Mouse (Mus musculus) Patski (cell line): ENCODE measurements around the gene Adam8. TPM values are rescaled to one million over a fixed set of nuclear protein-coding genes. Genes with fewer than 3 reads are reported as not detected.

Source experiments
- ATAC-seq: fragments of 100-300 bp; one replicate; pipeline ENCODE4 v1.8.0; 2021
- CTCF ChIA-PET: fragments of 350-600 bp; sonication (Branson Sonifier 250); formaldehyde crosslinking; loops from one replicate; lab custom pipeline; 2022; ENCODE audit warnings: inconsistent platforms; lab: Charles Lee
- POLR2A ChIA-PET: fragments of 350-600 bp; sonication (Branson Sonifier 250); formaldehyde crosslinking; loops from one replicate; lab custom pipeline; 2022; ENCODE audit warnings: antibody characterized with exemption, inconsistent platforms; lab: Charles Lee
- DNase-seq: peaks from one replicate; pipeline ENCODE4 v3.0.0-alpha.2; 2011; ENCODE audit warnings: low read depth, low spot score
- H3K27me3 ChIP-seq: fragments of 371-371 bp; one replicate; pipeline ENCODE4 v1.5.1; 2021
- CTCF ChIP-seq: fragments of 100-300 bp; IDR thresholded peaks from one replicate; pipeline ENCODE4 v1.5.1; 2021
- in situ Hi-C: fragments of 300-500 bp; cut with MboI; formaldehyde crosslinking; loops from 3 replicates; pipeline ENCODE4 v1.11.1; 2018; ENCODE audit warnings: low pct_unique_long_range_greater_than_20kb, mixed read lengths
- polyA plus RNA-seq: library from polyadenylated mRNA; unstranded; gene quantifications from one replicate; pipeline ENCODE4 v1.2.3, GENCODE M21; 2021

Gene Adam8
- polyA plus RNA-seq, 1 experiment from 2014 or later, result 1.4 TPM

DNA sequence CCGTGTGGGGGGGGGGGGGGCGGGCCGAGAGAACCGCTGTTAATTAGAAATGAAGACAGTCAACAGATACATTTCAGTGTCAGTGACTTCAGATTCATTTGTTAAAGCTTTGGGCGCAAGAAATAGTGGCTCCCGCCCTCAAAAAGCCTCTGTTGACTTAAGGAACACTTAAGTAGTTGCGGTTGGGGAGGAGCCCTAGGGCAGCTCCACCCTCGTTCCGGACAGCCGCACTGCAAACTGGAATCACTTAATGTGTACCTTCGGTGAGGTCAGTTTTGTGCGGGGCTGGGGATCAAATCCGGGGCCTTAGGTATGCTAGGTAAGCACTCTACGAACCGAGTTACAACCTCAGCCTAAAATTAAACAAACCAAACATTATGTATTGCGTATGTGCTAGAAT, 41.3 kb downstream of the Adam8 start:
- POLR2A ChIA-PET, result no interaction called here
- H3K27me3 ChIP-seq, result no peaks in the 10 kb centered on the region
- in situ Hi-C loops, result no loop called here
- no peak for TF ChIP-seq CTCF
- no peak for ATAC-seq
- no peak for DNase-seq
- CTCF ChIA-PET, result no interaction called here

DNA sequence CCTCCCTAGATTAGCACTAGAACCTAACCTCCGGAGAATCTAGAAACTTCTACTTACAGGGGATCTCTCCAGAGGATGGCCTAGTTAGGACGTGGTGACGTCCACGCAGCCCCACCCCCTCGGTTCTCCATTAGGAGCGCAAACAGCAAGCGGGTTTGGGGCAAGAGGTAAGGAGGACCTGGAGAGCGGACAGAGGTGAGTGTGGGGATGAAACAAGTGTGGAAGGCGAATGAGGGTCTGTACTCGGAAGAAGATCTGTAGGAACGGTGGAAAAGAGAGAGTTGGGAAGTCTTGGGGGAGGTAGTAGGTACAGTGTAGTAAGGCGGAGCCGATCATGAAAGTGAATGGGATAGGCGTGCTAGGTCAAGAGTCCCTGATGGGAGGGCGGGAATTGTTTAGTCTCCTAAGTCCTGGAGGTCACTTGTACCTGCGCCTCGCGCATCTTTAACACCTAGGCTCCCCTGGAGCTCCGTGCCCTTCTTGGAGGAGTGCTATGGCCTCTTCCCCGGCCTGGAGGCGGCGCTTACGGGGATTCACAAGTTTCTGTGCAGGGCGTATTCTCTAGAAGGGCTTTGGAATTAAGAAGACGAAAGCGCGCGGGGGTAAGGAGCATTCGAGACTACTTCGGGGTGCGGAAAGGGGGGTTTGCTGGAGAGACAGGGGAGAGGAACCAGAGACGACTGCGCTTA, 41.9 kb downstream of the Adam8 start:
- ChIA-PET POLR2A (interaction anchor here (0.7 kb wide), 1 partner anchor 34 kb away, joined by 5 read pairs; no protein-coding TSS in a partner anchor), CTCF (interaction anchor here (1.2 kb wide), 1 partner anchor 44 kb away, joined by 3 read pairs; no protein-coding TSS in a partner anchor)
- ATAC-seq (peak; percentile 69), DNase-seq (no peak)
- in situ Hi-C loops, result no loop called here
- H3K27me3 ChIP-seq, result no peaks in the 10 kb centered on the region
- no peak for TF ChIP-seq CTCF

GRCm38 (mm10) chr7:139949893-139950282, 42.5 kb downstream of the Adam8 start:
- no peak for TF ChIP-seq CTCF
- peak; percentile 53 for ATAC-seq
- no peak for DNase-seq
- POLR2A ChIA-PET, result no interaction called here
- in situ Hi-C loops, result no loop called here
- H3K27me3 ChIP-seq, result no peaks in the 10 kb centered on the region
- CTCF ChIA-PET, result interaction anchor here (1.2 kb wide), 1 partner anchor 44 kb away, joined by 3 read pairs; no protein-coding TSS in a partner anchor

GRCm38 (mm10) chr7:139946032-139946431, 46.3 kb downstream of the Adam8 start:
- ChIA-PET POLR2A (interaction anchor here (0.7 kb wide), 1 partner anchor 124 kb away, joined by 4 read pairs; no protein-coding TSS in a partner anchor), CTCF (no interaction called here)
- no peak for TF ChIP-seq CTCF
- peaks cover 12% of the 10 kb centered on the region for H3K27me3 ChIP-seq
- ATAC-seq (no peak), DNase-seq (no peak)
- in situ Hi-C loops, result no loop called here

DNA sequence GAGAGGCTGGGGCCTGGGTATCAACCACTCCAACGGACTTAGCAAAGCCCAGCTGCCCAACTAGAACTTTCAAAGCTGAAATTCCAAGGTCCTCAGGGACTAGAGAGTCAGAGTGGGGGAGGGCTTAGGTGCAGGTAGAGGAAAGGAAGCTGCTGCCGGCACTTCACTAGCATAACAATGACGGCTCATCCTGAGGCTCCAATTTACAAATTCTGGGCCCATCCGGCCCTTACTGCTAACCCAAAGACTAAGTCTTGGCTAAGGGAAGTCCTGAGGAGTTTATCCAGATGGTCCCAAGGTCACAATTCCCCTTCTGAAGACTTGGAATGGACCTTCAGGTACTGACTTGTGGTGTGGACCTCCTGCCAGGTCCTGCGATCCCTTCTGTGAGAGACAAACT, 46.8 kb downstream of the Adam8 start:
- no peak for DNase-seq
- H3K27me3 ChIP-seq, result peaks cover 12% of the 10 kb centered on the region
- TF ChIP-seq CTCF, result no peak
- ChIA-PET POLR2A (interaction anchor here (0.7 kb wide), 1 partner anchor 124 kb away, joined by 4 read pairs; no protein-coding TSS in a partner anchor), CTCF (no interaction called here)
- ATAC-seq, result no peak
- in situ Hi-C loops, result no loop called here

DNA sequence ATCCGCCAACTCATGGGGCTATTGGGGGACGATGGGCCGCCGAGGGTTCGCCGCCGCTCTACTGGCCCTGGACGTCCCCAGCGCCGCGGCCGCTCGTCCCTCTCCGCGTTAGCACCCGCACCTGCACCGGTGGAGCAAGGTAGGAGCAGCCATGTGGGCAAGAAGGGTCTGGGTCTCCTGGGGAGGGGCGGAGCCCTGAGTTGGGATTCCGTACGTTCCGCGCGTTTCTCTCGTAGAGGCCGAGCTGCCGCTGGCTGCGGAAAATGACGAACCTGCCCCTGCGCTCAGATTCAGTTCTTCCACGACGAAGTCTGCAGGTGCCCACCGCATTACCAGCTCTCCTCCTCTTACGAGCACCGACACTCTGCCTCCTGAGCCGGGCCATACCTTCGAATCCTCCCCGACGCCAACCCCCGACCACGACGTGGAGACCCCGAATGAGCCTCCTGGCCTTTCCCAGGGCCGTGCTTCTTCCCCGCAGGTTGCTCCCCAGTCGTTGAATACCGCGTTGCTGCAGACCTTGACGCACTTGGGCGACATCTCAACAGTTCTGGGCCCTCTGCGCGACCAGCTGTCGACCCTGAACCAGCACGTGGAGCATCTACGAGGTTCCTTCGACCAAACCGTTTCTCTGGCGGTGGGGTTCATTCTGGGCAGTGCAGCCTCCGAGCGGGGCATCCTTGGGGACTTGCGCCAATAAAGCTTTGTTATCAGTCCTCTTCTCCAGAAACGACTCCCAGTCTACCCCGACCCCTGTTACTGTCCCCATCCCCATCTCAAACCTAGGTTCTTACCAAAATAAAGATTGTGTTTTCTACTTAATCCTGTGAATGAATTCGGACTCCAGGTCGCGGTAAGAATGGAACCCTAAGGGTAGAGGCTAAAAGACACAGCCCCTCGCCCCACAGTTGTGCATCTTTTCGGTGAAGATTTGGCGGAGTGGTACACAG, 47.8 kb downstream of the Adam8 start:
- POLR2A ChIA-PET, result no interaction called here
- TF ChIP-seq CTCF, result no peak
- DNase-seq (no peak), ATAC-seq (no peak)
- in situ Hi-C loops, result no loop called here
- H3K27me3 ChIP-seq, result peaks cover 12% of the 10 kb centered on the region
- CTCF ChIA-PET, result no interaction called here

DNA sequence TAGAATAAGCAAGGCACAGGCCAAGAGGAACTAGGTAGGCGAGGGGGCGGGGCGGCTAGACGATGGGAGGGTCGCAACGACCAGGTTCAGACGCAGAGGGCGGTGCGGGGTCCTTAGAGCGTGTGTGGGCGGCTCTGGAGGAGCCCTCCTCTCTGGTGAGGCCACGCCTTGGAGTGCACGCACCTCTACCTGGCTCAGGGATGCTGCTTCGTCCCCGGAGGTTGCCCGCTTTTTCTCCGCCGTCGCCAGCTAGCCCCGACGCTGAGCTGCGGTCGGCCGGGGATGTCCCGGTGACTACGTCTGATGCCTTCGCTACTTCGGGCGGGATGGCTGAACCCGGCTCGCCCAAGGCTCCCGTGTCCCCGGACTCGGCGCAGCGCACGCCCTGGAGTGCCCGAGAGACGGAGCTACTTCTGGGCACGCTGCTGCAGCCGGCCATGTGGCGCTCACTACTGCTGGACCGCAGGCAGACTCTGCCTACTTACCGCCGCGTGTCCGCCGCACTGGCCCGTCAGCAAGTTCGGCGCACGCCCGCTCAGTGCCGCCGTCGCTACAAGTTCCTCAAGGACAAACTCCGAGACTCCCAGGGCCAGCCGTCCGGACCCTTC, 48.6 kb downstream of the Adam8 start, which contains the start of gene Utf1:
Gene Utf1, plus strand, starts transcription at position 116 of the 608 bp plus-strand sequence.
- in situ Hi-C loops, result no loop called here
- DNase-seq, result no peak
- CTCF ChIA-PET, result no interaction called here
- no peak for TF ChIP-seq CTCF
- ATAC-seq, result no peak
- POLR2A ChIA-PET, result no interaction called here
- peaks cover 12% of the 10 kb centered on the region for H3K27me3 ChIP-seq

DNA sequence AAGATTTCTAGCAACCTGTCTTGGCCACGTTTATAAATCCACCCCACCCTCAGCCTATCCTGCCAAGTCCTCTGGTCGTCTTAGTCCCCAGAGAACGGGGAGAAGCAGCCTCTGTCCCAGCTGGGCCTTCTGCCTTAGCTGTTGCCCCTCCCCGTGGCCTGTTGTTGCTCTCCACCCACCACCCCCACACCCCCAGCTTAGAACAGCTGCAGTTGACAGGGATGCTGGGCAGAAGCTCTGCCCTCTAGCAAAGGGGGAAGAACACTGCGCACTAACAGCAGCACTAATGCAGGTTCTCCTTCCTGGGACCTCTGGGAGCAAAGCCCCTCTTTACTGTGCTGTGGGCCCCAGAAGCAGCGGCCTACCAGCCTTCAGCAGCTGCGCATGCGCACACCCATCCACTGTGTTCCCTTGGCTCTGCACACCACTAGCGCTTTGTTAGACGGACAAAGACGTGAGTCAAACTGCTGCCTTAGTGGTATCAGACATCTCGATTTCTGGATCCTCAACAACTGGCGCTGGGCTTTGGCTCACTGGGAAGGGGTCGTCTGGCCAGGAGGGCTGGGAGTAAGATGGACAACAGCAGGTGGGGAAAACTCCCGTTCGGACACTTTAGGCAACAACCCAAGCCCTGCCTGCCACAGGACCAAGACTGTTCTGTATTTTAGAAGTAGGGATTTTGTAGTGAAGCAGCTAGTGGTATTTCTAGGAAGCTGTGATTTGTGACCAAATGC, 51.7 kb downstream of the Adam8 start:
- ChIA-PET POLR2A (interaction anchor here (1.6 kb wide), 1 partner anchor 17 kb away, joined by 3 read pairs; no protein-coding TSS in a partner anchor), CTCF (no interaction called here)
- no peak for ATAC-seq
- no peak for DNase-seq
- no peak for TF ChIP-seq CTCF
- peaks cover 12% of the 10 kb centered on the region for H3K27me3 ChIP-seq
- in situ Hi-C loops, result no loop called here

GRCm38 (mm10) chr7:139937810-139938209, 54.6 kb downstream of the Adam8 start:
- no peaks in the 10 kb centered on the region for H3K27me3 ChIP-seq
- ChIA-PET POLR2A (no interaction called here), CTCF (interaction anchor here (0.7 kb wide), 1 partner anchor 27 kb away, joined by 3 read pairs; no protein-coding TSS in a partner anchor)
- DNase-seq, result no peak
- TF ChIP-seq CTCF, result no peak
- no peak for ATAC-seq
- in situ Hi-C loops, result no loop called here

GRCm38 (mm10) chr7:139937138-139937537, 55.2 kb downstream of the Adam8 start:
- ATAC-seq (no peak), DNase-seq (no peak)
- CTCF ChIA-PET, result no interaction called here
- no peaks in the 10 kb centered on the region for H3K27me3 ChIP-seq
- in situ Hi-C loops, result no loop called here
- no peak for TF ChIP-seq CTCF
- POLR2A ChIA-PET, result no interaction called here
